In genomic region chr1:134614554-134614953, GRCm38 (mm10) we compare ENCODE assay signal across 17 mouse cellular contexts.
"Had no signal": no experiment of that assay in that cellular context is flagged by ENCODE, and none has a peak within 500 bp of the region (broad histone marks: within the 10 kb centered on the region; RNA-seq: fewer than 3 reads in every experiment).

No protein-coding gene starts in this region.

- H3K27ac ChIP-seq: midbrain, embryonic 12.5 days; neural tube, embryonic 13.5 days had no signal

- ATAC-seq: inflammation-experienced regulatory T-cells, adult 6 months; intestine, postnatal 0 days; lung, postnatal 0 days; midbrain, embryonic 16.5 days had no signal

- H3K4me3 ChIP-seq: megakaryocyte, embryonic 14.5 days; midbrain, embryonic 12.5 days; neural tube, embryonic 13.5 days had no signal

- H3K4me1 ChIP-seq: megakaryocyte, embryonic 14.5 days; midbrain, embryonic 12.5 days; neural tube, embryonic 13.5 days had no signal

- H3K9ac ChIP-seq: midbrain, embryonic 12.5 days; neural tube, embryonic 13.5 days had no signal

- H3K9me3 ChIP-seq: megakaryocyte, embryonic 14.5 days; midbrain, embryonic 12.5 days; neural tube, embryonic 13.5 days had no signal

- DNase-seq: kidney, adult 8-10 months; kidney, postnatal 25 days; layer of hippocampus, adult 9-11 months; left cerebral cortex, postnatal 4 days; lung, adult 2 months; lung, postnatal 36 days; retina, postnatal 1 day; right cerebral cortex, postnatal 4 days; spleen, adult 18-20 months; thymus, postnatal 36 days had no signal

- H3K4me2 ChIP-seq: midbrain, embryonic 12.5 days; neural tube, embryonic 13.5 days had no signal

- H3K27me3 ChIP-seq: megakaryocyte, embryonic 14.5 days; midbrain, embryonic 12.5 days; neural tube, embryonic 13.5 days had no signal
